Mouse (Mus musculus) stomach, postnatal 0 days (tissue): ENCODE data around the gene Thap4. TPM values are rescaled to one million over a fixed set of nuclear protein-coding genes. Genes with fewer than 3 reads are reported as not detected.
A peak's percentile ranks its signal among the peaks of the same experiment; 100 is the strongest.

Experiments
- ATAC-seq: fragments of 200-750 bp; cut with Nextera tagmentation; 2 replicates; pipeline ENCODE4 v1.8.0; 2017; ENCODE audit not compliant: low FRiP score, low TSS enrichment
- DNase-seq: peaks from one replicate; pipeline ENCODE4 v3.0.0-alpha.2; 2016; ENCODE audit warnings: low spot score
- H3K27ac ChIP-seq: fragments of 300-500 bp; sonication (generic); replicated peaks from 2 replicates; pipeline ENCODE4 v1.5.1; 2014; ENCODE audit warnings: mild to moderate bottlenecking, control low read depth
- H3K27me3 ChIP-seq: fragments of 300-500 bp; sonication (generic); 2 replicates; pipeline ENCODE4 v1.6.1; 2014; ENCODE audit warnings: low read length; ENCODE audit not compliant: control insufficient read depth, insufficient read depth
- H3K36me3 ChIP-seq: fragments of 300-500 bp; sonication (generic); 2 replicates; pipeline ENCODE4 v1.6.1; 2014; ENCODE audit warnings: low read length, mixed read lengths; ENCODE audit not compliant: control insufficient read depth, insufficient read depth
- H3K4me1 ChIP-seq: fragments of 300-500 bp; sonication (generic); replicated peaks from 2 replicates; pipeline ENCODE4 v1.6.1; 2014; ENCODE audit warnings: antibody characterized with exemption; ENCODE audit not compliant: control insufficient read depth, insufficient read depth
- H3K4me2 ChIP-seq: fragments of 300-500 bp; sonication (generic); replicated peaks from 2 replicates; pipeline ENCODE4 v1.6.1; 2014; ENCODE audit warnings: low read depth, mild to moderate bottlenecking, control low read depth, moderate library complexity
- H3K4me3 ChIP-seq: fragments of 300-500 bp; sonication (generic); 2 replicates; pipeline ENCODE4 v1.5.1; 2014; ENCODE audit warnings: low read depth, low read length, control low read depth
- H3K9ac ChIP-seq: fragments of 300-500 bp; sonication (generic); 2 replicates; pipeline ENCODE4 v1.6.1; 2014; ENCODE audit warnings: mild to moderate bottlenecking, low read length, control low read depth, mixed read lengths
- H3K9me3 ChIP-seq: fragments of 300-500 bp; sonication (generic); 2 replicates; pipeline ENCODE4 v1.6.1; 2016; ENCODE audit warnings: low read length; ENCODE audit not compliant: control insufficient read depth
- CTCF ChIP-seq: IDR thresholded peaks from 2 replicates; pipeline ENCODE4 v1.5.1; 2016; ENCODE audit warnings: antibody characterized with exemption, low read depth, mild to moderate bottlenecking, moderate library complexity
- EP300 ChIP-seq: optimal IDR thresholded peaks from 2 replicates; pipeline ENCODE3; 2016; ENCODE audit warnings: antibody characterized with exemption
- WGBS: fragments of 180-500 bp; shearing (Covaris S2); extraction: QIAGEN DNeasy Blood & Tissue Kit; methylation state at CpG from one replicate; pipeline ENCODE4 v1.1.7; 2014; 5-methylcytosine and 5-hydroxymethylcytosine counted together
- polyA plus RNA-seq: library from polyadenylated mRNA; unstranded; fragments of >200 nt; fragmentation: Nextera tagmentation; extraction: Ambion mirVana; gene quantifications from 2 replicates; pipeline ENCODE4 v1.2.1, GENCODE M21; 2015

Thap4 gene
- polyA plus RNA-seq, 1 experiment from 2014 or later = 47.8 TPM

GRCm38 (mm10) chr1:93688154-93688553 is 66.5 kb downstream of the Thap4 start:
- DNase-seq = peak; percentile 78
- Histone ChIP-seq H3K9me3 (no peaks in the 10 kb centered on the region), H3K27me3 (no peaks in the 10 kb centered on the region), H3K36me3 (peaks cover 3% of the 10 kb centered on the region; the same call in 1 of the 2 replicates), H3K9ac (no peak overlapping the region), H3K4me3 (no peak overlapping the region), H3K27ac (peak overlapping the region; percentile 49; the same call in 1 of the 2 replicates), H3K4me2 (no peak overlapping the region), H3K4me1 (peaks cover 2% of the 10 kb centered on the region; the same call in 1 of the 2 replicates)
- WGBS = 66% methylated on average over 8 of the region's 8 CpGs
- ATAC-seq = peak; percentile 81
- TF ChIP-seq EP300 (no peak), CTCF (peak; percentile 29; the same call in 1 of the 2 replicates)

- 32% methylated on average over 3 of the region's 3 CpGs for WGBS
Measured at GRCm38 (mm10) chr1:93686961-93687320, 67.7 kb downstream of the Thap4 start.

GRCm38 (mm10) chr1:93686245-93686960 is 68.3 kb downstream of the Thap4 start:
- Histone ChIP-seq H3K4me2 (peak overlapping the region; percentile 94), H3K9ac (peak overlapping the region; percentile 74), H3K27ac (peak overlapping the region; percentile 88), H3K4me1 (peaks cover 2% of the 10 kb centered on the region; the same call in 1 of the 2 replicates), H3K36me3 (peaks cover 3% of the 10 kb centered on the region; the same call in 1 of the 2 replicates), H3K9me3 (no peaks in the 10 kb centered on the region), H3K27me3 (no peaks in the 10 kb centered on the region), H3K4me3 (peak overlapping the region; percentile 65)
- peak; percentile 84 for ATAC-seq
- TF ChIP-seq CTCF (peak; percentile 75), EP300 (no peak)
- DNase-seq = peak; percentile 84
- 5% methylated on average over 51 of the region's 51 CpGs for WGBS

More at GRCm38 (mm10) chr1:93686961-93687320, 67.7 kb downstream of the Thap4 start:
- TF ChIP-seq CTCF (no peak), EP300 (no peak)
- peak overlapping the region; percentile 65 for H3K4me3 ChIP-seq
- H3K9me3 ChIP-seq = no peaks in the 10 kb centered on the region
- peak overlapping the region; percentile 74; the same call in 1 of the 2 replicates for H3K9ac ChIP-seq
- H3K36me3 ChIP-seq = peaks cover 3% of the 10 kb centered on the region; the same call in 1 of the 2 replicates
- peaks cover 2% of the 10 kb centered on the region; the same call in 1 of the 2 replicates for H3K4me1 ChIP-seq
- peak overlapping the region; percentile 88 for H3K27ac ChIP-seq
- ATAC-seq (no peak), DNase-seq (no peak)
- H3K4me2 ChIP-seq = peak overlapping the region; percentile 94
- H3K27me3 ChIP-seq = no peaks in the 10 kb centered on the region

- WGBS = under 1% methylated on average over 78 of the region's 78 CpGs
- Histone ChIP-seq H3K9me3 (no peaks in the 10 kb centered on the region), H3K4me2 (peak within 1 kb of the TSS; percentile 94), H3K27ac (peak within 1 kb of the TSS; percentile 88), H3K9ac (peak within 1 kb of the TSS; percentile 74), H3K4me3 (peak within 1 kb of the TSS; percentile 65), H3K4me1 (peaks cover 2% of the 10 kb centered on the region; the same call in 1 of the 2 replicates), H3K36me3 (peaks cover 3% of the 10 kb centered on the region; the same call in 1 of the 2 replicates), H3K27me3 (no peaks in the 10 kb centered on the region)
- TF ChIP-seq EP300 = no peak
- no peak for TF ChIP-seq CTCF
- ATAC-seq = peak; percentile 39
- DNase-seq = peak; percentile 80
Measured at GRCm38 (mm10) chr1:93685401-93686244, 69.0 kb downstream of the Thap4 start, which contains the start of gene Bok. Gene Bok, plus strand, starts transcription at chr1:93685660.

GRCm38 (mm10) chr1:93679889-93680568 is 74.6 kb downstream of the Thap4 start:
- peak; percentile 92 for ATAC-seq
- Histone ChIP-seq H3K9ac (no peak overlapping the region), H3K27me3 (no peaks in the 10 kb centered on the region), H3K4me2 (no peak overlapping the region), H3K36me3 (no peaks in the 10 kb centered on the region), H3K9me3 (no peaks in the 10 kb centered on the region), H3K4me3 (no peak overlapping the region), H3K4me1 (no peaks in the 10 kb centered on the region), H3K27ac (peak overlapping the region; percentile 59)
- TF ChIP-seq CTCF = no peak
- TF ChIP-seq EP300 = no peak
- WGBS = 44% methylated on average over 7 of the region's 7 CpGs
- peak; percentile 61 for DNase-seq
